Mouse (Mus musculus) lung, postnatal 0 days (tissue): ENCODE measurements around the gene Cars. TPM values are rescaled to one million over a fixed set of nuclear protein-coding genes. Genes with fewer than 3 reads are reported as not detected.

Experiments used
- ATAC-seq: fragments of 200-750 bp; cut with Nextera tagmentation; 2 replicates; pipeline ENCODE4 v1.8.0; 2017; ENCODE audit warnings: moderate library complexity
- DNase-seq: peaks from one replicate; pipeline ENCODE4 v3.0.0-alpha.2; 2016; ENCODE audit warnings: low spot score
- H3K27ac ChIP-seq: fragments of 300-500 bp; sonication (generic); 2 replicates; pipeline ENCODE4 v1.5.1; 2014; ENCODE audit warnings: antibody characterized with exemption, mild to moderate bottlenecking, low read length, mixed read lengths
- H3K27me3 ChIP-seq: fragments of 300-500 bp; sonication (generic); replicated peaks from 2 replicates; pipeline ENCODE4 v1.6.1; 2014; ENCODE audit warnings: low read length, mixed read lengths; ENCODE audit not compliant: insufficient read depth
- H3K36me3 ChIP-seq: fragments of 300-500 bp; sonication (generic); 2 replicates; pipeline ENCODE4 v1.6.1; 2014; ENCODE audit warnings: low read length, mixed read lengths; ENCODE audit not compliant: insufficient read depth
- H3K4me1 ChIP-seq: fragments of 300-500 bp; sonication (generic); 2 replicates; pipeline ENCODE4 v1.6.1; 2014; ENCODE audit warnings: antibody characterized with exemption, low read depth, low read length, mixed read lengths; ENCODE audit not compliant: insufficient read depth
- H3K4me2 ChIP-seq: fragments of 300-500 bp; sonication (generic); replicated peaks from 2 replicates; pipeline ENCODE4 v1.6.1; 2014; ENCODE audit warnings: low read depth, mild to moderate bottlenecking, low read length, moderate library complexity, mixed read lengths
- H3K4me3 ChIP-seq: fragments of 300-500 bp; sonication (generic); 2 replicates; pipeline ENCODE4 v1.5.1; 2014; ENCODE audit warnings: low read depth, low read length
- H3K9ac ChIP-seq: fragments of 300-500 bp; sonication (generic); replicated peaks from 2 replicates; pipeline ENCODE4 v1.6.1; 2014; ENCODE audit warnings: low read depth, mild to moderate bottlenecking
- H3K9me3 ChIP-seq: fragments of 300-500 bp; sonication (generic); 2 replicates; pipeline ENCODE4 v1.6.1; 2016; ENCODE audit warnings: low read length, mixed read lengths
- CTCF ChIP-seq: IDR thresholded peaks from 2 replicates; pipeline ENCODE4 v1.5.1; 2016; ENCODE audit warnings: antibody characterized with exemption, mild to moderate bottlenecking
- EP300 ChIP-seq: IDR thresholded peaks from 2 replicates; pipeline ENCODE4 v1.6.1; 2016; ENCODE audit warnings: antibody characterized with exemption, mild to moderate bottlenecking, control low read depth
- WGBS: fragments of 180-500 bp; shearing (Covaris S2); extraction: QIAGEN DNeasy Blood & Tissue Kit; methylation state at CpG from one replicate; pipeline ENCODE4 v1.1.7; 2014; 5-methylcytosine and 5-hydroxymethylcytosine counted together
- polyA plus RNA-seq: library from polyadenylated mRNA; unstranded; fragments of >200 nt; fragmentation: Nextera tagmentation; extraction: Ambion mirVana; gene quantifications from 2 replicates; pipeline ENCODE4 v1.2.1, GENCODE M21; 2015

The Cars gene
- polyA plus RNA-seq, 1 experiment from 2014 or later = 24.4 TPM

DNA sequence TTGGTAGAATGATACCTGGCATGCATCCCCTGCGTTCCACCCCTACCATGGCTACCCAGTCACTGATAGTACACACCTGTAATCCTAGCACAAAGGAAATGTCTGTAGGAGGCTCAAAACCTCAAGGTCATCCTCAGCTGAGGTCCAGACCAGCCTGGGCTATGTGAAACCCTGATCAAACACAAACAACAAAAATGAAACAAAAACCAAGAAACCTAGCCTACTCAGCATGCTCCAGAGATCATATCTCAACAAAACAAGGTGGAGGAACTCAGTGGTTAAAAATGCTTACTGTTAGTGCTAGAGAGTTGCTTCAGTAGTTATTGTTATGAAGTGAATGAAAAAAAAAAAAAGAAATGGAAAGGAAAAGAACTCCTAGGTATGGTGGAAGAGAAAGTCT, 28.6 kb upstream of the Cars start, which contains the start of gene Tnfrsf26:
Gene Tnfrsf26, minus strand, starts transcription at position 183 of the 400 bp plus-strand sequence.
- Histone ChIP-seq H3K9me3 (no peaks in the 10 kb centered on the region), H3K27me3 (no peaks in the 10 kb centered on the region), H3K4me2 (no peak within 1 kb of the TSS; the same call in 1 of the 2 replicates), H3K4me3 (no peak within 1 kb of the TSS), H3K9ac (no peak within 1 kb of the TSS), H3K27ac (no peak within 1 kb of the TSS), H3K36me3 (no peaks in the 10 kb centered on the region), H3K4me1 (no peaks in the 10 kb centered on the region)
- TF ChIP-seq EP300 (no peak), CTCF (no peak)
- WGBS = 95% methylated on average over 1 of the region's 1 CpGs
- DNase-seq (no peak), ATAC-seq (no peak)

DNA sequence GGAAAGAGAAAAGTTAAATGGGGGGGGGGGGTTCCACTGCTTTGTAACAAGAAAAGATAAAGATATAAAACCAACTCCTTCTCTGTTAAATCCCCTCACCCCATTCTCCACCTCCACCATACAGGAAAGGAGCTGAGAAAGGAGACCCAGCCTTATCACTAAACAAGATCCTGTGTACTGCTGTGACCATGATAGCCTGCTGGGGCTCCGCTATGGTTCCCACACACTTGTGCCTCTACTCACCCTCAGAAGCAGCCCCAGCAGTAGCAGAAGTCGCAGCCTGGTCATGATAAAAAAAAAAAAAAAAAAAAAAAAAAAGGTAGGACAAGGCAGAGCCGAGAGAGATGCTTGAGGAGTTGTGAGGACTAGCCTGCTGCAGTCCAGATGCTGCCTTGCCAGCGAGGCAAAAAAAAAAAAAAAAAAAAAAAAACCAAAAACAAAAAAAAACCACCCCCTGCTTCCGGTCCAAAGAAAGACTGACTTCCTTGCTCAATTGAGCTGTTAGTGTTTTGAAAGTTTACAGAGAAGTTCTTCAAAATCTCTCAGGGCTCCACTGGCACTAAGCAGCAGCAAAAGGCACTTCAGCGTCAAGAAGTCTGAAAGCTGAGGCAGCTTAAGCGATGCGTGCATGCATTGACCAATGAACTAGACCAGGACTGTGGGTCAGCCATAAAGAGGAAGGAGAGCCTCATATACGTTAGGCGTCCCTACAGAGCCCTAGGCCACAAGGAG, 27.8 kb upstream of the Cars start:
- H3K27me3 ChIP-seq = no peaks in the 10 kb centered on the region
- no peaks in the 10 kb centered on the region for H3K9me3 ChIP-seq
- H3K9ac ChIP-seq = no peak overlapping the region
- no peaks in the 10 kb centered on the region for H3K4me1 ChIP-seq
- WGBS = 41% methylated on average over 10 of the region's 10 CpGs
- no peak for TF ChIP-seq EP300
- no peak for TF ChIP-seq CTCF
- ATAC-seq (0 out of 2 replicates have a peak, but pooled peaks have one; percentile 14), DNase-seq (peak; percentile 26)
- H3K4me3 ChIP-seq = no peak overlapping the region
- H3K4me2 ChIP-seq = no peak overlapping the region
- H3K27ac ChIP-seq = no peak overlapping the region
- H3K36me3 ChIP-seq = no peaks in the 10 kb centered on the region

DNA sequence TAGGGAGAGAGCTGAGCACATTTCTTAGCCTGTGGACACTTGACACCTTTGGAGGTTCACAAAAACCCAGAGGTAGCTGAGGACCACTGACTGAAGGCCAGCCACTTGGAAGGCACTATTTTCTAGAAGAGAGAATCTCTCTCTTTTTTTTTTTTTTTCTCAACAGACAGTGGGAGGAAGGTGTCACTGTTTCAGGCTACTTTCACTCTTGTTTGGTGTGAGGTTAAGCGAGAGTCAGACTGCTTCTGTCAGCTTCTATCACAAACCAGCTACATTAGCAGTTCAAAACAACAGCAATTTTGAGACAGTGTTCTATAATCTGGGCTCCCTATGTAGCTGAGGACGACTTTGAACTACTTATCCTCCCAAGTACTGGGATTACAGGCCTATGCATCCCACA, 26.3 kb upstream of the Cars start:
- WGBS = 55% methylated on average over 2 of the region's 2 CpGs
- Histone ChIP-seq H3K4me3 (no peak overlapping the region), H3K4me1 (no peaks in the 10 kb centered on the region), H3K27ac (no peak overlapping the region), H3K27me3 (no peaks in the 10 kb centered on the region), H3K9me3 (no peaks in the 10 kb centered on the region), H3K4me2 (no peak overlapping the region), H3K36me3 (no peaks in the 10 kb centered on the region), H3K9ac (no peak overlapping the region)
- no peak for ATAC-seq
- TF ChIP-seq EP300 = no peak
- no peak for TF ChIP-seq CTCF
- DNase-seq = no peak

DNA sequence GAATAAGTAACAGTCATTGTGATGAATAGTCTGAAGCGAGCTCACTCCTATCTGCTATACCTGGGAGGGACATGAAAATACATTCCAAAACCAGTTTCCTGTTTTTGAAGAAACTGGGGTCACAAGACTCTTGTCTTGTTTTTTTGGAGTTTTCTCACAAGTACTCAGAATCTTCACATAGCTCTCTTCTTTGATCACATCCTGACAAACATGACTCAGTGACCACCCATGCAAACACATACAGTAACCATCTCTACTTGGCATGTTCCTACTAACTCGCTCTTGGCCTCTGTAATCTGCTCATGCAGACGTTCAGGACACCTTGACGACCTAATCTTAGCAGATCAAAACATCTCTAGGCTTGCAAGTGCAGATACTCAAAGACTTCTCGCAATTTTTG, 25.3 kb upstream of the Cars start:
- Histone ChIP-seq H3K36me3 (no peaks in the 10 kb centered on the region), H3K27ac (no peak overlapping the region)

DNA sequence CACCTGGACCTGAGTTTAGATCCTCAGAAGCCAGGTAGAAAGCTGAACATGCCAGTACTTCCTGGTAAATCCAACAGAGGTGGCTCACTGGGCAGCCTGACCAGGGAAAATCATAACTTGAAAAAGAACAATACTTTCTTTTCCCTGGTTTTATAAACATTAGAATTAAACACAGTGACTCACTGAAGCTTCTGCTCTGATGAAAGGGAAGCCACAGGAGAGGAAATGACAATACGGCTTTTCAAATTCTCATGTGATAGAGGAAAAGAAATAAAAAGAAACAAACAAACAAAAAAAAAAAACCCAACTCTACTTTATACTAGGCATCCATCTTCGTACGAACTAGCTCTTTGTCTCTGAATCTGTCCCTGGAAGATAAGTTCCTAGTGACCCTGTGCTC, 24.7 kb upstream of the Cars start:
- no peaks in the 10 kb centered on the region for H3K4me1 ChIP-seq
- H3K4me3 ChIP-seq = no peak overlapping the region
- H3K9me3 ChIP-seq = no peaks in the 10 kb centered on the region
- no peak overlapping the region for H3K4me2 ChIP-seq
- no peak overlapping the region for H3K27ac ChIP-seq
- H3K36me3 ChIP-seq = no peaks in the 10 kb centered on the region
- ATAC-seq (no peak), DNase-seq (no peak)
- no peak overlapping the region for H3K9ac ChIP-seq
- H3K27me3 ChIP-seq = no peaks in the 10 kb centered on the region
- WGBS = 54% methylated on average over 3 of the region's 3 CpGs
- no peak for TF ChIP-seq EP300
- TF ChIP-seq CTCF = no peak

More for the DNA sequence above, 25.3 kb upstream of the Cars start:
- Histone ChIP-seq H3K4me1 (no peaks in the 10 kb centered on the region), H3K4me2 (no peak overlapping the region), H3K9ac (no peak overlapping the region), H3K4me3 (no peak overlapping the region), H3K27me3 (no peaks in the 10 kb centered on the region), H3K9me3 (no peaks in the 10 kb centered on the region)
- no peak for TF ChIP-seq CTCF
- TF ChIP-seq EP300 = no peak
- ATAC-seq (no peak), DNase-seq (no peak)
- WGBS = 61% methylated on average over 5 of the region's 5 CpGs

DNA sequence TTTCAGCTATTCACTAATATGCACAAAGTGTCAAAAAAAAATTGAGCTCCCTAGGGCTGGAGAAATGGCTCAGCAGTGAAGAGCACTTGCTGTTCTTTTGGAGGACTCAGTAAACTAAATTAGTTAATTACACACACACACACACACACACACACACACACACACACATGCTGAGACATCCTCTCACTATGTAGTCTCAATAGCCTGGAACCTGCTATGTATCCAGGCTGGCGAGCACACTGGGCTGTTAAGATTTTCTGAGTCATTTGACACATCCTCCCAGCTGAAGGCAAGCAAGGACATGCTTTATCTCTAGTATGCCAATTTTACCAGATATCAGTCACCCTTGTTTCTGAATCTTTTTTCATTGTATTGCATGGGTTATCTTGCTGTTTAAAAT, 21.1 kb upstream of the Cars start:
- H3K27me3 ChIP-seq = no peaks in the 10 kb centered on the region
- no peak for ATAC-seq

More for the DNA sequence above, 21.1 kb upstream of the Cars start:
- DNase-seq = no peak
- Histone ChIP-seq H3K4me3 (no peak overlapping the region), H3K9ac (no peak overlapping the region), H3K36me3 (no peaks in the 10 kb centered on the region), H3K9me3 (no peaks in the 10 kb centered on the region), H3K4me1 (no peaks in the 10 kb centered on the region), H3K27ac (no peak overlapping the region), H3K4me2 (no peak overlapping the region)
- 52% methylated on average over 1 of the region's 1 CpGs for WGBS
- TF ChIP-seq CTCF = no peak
- TF ChIP-seq EP300 = no peak
